Mouse (Mus musculus) thymus, postnatal 0 days (tissue): Measurements from ENCODE around the gene Cyp4x1. TPM values are rescaled to one million over a fixed set of nuclear protein-coding genes. Genes with fewer than 3 reads are reported as not detected.

Source experiments
- DNase-seq: peaks from one replicate; pipeline ENCODE4 v3.0.0-alpha.2; 2015; ENCODE audit warnings: low spot score
- polyA plus RNA-seq: library from polyadenylated mRNA; unstranded; fragments of >200 nt; fragmentation: Nextera tagmentation; extraction: Ambion mirVana; gene quantifications from 2 replicates; pipeline ENCODE4 v1.2.1, GENCODE M21; 2015

Cyp4x1 gene
- polyA plus RNA-seq, 1 experiment from 2014 or later: not detected

DNA sequence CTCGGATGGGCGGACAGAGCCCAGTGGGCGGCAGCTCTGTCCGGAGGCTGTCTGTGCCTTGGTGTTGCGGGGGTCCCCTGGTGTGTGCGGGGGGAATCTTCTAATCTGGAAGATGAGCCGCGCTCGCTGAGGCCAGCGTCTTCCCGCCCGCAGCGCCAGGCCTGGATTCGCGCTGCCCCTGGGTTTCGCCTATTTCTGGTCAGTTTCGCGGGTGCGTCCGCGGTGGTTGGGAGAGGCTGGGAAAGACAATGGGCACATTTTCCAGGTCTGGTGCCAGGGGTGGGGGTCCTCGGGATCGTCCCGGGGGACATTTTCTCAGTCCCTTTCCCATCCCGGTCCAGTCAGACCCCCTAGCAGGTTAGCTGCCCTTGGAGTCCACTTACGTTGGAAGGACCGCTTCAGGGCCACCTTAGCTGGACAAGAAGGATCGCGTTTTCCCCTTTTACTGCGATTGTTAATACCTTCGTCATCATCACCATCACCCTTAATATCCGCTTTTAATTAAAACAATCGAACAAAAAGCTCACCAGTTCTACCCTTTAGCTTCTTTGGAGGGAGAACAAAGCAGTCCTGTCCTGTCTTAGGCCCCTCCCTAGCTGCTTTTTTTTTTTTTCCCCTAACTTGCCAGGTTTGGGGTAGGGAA is 76.3 kb downstream of the Cyp4x1 start:
- DNase-seq: no peak

DNA sequence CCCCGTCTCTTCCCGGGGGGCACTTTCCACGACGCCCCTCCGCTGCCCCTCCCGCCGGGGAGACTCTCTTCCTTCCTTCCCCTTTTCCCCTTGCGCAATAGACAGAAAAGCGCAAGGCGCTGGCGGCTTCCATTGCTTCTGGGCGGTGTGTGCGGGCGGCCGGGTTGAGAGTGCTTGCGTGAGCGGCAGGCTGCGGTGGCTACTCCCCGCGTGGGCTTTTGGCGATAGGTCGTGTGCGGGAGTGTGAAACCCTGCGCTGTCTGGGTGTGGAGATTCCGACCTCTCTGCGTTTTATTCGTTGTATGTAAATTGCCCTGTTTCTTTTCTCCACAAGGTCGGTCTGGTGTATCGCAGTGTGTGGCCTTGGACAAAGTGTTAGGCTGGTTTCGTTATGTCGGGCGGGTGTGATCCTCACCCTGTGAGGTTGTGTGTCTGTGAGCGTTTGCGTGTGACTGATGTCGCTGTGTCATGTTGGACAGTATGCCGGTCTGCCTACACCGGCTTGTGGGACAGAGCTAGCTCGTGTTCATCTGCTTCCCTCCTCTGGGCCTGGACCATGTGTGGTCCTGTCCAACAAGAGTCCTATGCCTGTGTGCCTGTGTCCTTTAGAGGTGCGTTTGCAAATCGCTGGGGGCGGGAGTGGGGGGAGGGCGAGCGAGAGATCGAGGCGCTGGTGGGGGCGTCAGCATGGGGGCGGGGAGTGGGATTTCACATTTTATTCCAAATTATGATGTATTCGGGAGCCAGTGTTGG is 77.0 kb downstream of the Cyp4x1 start:
- no peak for DNase-seq

DNA sequence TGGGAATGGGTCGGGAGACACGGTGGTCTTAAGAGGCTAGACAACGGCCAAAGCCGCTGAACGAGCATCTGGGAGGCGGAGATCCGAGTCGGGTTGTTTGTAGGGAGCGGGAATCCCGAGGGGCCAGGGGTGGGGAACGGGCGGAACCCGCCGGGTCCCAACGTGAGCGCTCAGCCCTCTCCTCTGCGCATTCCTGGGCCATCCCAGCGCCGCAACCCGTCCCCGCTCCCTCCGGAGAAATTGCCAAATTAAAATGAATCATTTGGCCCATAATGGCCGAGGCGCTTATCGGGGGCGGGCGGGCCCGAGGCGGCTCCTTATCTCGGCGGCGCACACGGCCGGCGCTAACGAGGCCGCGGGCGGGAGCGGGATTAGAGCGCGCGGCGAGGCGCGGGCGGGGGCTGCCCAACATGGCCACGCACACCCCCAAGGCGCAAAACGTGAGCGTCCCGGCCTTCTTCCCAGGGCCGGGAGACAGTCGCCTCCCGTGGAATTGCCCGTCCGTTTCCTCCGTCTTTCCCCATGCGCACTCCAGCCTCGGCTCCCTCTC is 77.6 kb downstream of the Cyp4x1 start, which contains the start of gene Tal1:
TSS of gene Tal1 (plus strand) at position 56 of the 550 bp plus-strand sequence.
- no peak for DNase-seq

Other genes with a start within 250 kb of the Cyp4x1 start
- gene Foxd2, start 225.4 kb downstream of the Cyp4x1 start, polyA plus RNA-seq: 0.05 TPM in 1 of 2 replicates, not detected in the other
- not detected in 2 replicates for gene Foxe3, start 208.3 kb downstream of the Cyp4x1 start, polyA plus RNA-seq
- 120 and 126 TPM in 2 replicates for gene Cmpk1, start 147.0 kb downstream of the Cyp4x1 start, polyA plus RNA-seq
- gene Stil, start 134.1 kb downstream of the Cyp4x1 start, polyA plus RNA-seq: 10.2 and 10.9 TPM in 2 replicates
- gene Tal1, start 77.9 kb downstream of the Cyp4x1 start, polyA plus RNA-seq: 0.08 and 0.13 TPM in 2 replicates
- gene Pdzk1ip1, start 45.6 kb downstream of the Cyp4x1 start, polyA plus RNA-seq: 2.8 and 3.5 TPM in 2 replicates
- not detected in 2 replicates for gene Cyp4a29, start 107.8 kb upstream of the Cyp4x1 start, polyA plus RNA-seq
- 0.10 TPM in 1 of 2 replicates, not detected in the other for gene Cyp4a12a, start 164.8 kb upstream of the Cyp4x1 start, polyA plus RNA-seq